Mouse (Mus musculus) ovary, postnatal 10 days (tissue): ENCODE results near the gene Rbm20.
"Not testable (repeated sequence)": the region's sequence is repeated elsewhere in the genome, so short reads cannot be mapped to it uniquely, and the experiment has no call there.

Experiments
- DNase-seq: peaks from one replicate; pipeline ENCODE4 v3.0.0; 2022; ENCODE audit warnings: low spot score

Gene Rbm20

DNA sequence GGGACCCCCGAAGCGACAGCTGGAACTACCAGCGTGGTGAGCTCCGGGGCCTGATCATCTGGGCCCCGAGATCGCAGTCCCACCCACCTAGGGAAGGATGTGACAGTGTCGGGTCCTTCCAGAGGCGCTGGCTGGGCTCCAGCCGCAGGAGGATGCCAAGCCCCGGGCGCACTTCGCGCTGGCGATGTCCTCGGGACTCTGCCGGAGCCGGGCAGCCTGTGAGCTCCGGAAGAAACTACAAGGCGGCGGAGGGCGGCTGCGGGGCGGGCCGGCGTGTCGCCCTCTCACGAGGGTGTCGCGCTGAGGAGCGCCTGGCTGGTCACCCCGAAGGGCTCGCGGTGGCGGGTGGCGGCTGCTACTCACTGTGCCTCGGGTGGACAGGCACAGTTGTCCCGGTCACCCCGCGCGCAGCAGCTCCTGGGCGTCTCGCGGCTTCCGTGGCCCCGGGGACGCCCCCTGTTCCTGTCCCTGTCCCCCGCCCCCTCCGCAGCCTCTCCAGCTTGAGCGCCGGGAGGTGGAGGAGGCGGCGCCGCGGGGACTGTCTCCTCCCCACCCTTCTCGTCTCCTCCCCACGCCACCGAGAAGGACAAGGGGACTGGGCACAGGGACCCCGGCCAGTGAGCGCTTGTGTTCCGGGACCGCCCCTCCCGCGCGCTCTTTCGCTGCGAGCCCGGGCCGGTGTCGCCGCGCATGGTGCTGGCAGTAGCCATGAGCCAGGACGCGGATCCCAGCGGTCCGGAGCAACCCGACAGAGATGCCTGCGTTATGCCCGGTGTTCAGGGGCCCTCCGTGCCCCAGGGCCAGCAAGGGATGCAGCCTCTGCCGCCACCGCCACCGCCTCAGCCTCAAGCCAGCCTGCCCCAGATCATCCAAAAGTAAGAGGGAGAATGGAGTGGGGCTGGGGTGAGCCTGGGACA, at the start of gene Rbm20:
Rbm20 (plus strand) TSS at position 589 of the 917 bp plus-strand sequence.
- DNase-seq, result peak; percentile 13

DNA sequence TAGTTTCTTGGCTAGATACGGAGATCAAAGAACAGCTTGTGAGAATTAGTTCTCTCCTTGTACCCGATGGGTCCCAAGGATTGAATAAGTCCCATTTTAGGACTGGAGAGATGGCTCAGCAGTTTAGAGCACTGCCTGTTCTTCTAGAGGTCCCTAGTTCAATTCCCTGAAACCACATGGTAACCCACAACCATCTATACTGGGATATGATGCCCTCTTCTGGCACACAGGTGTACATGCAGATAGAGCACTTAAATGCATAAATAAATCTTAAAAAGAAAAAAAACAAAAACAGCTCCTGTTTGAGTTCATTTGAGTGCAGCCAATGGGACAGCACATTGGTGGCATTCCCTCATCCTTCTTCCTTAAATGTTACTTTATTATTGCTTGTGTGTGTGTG, 39.1 kb upstream of the Rbm20 start:
- DNase-seq, result no peak

DNA sequence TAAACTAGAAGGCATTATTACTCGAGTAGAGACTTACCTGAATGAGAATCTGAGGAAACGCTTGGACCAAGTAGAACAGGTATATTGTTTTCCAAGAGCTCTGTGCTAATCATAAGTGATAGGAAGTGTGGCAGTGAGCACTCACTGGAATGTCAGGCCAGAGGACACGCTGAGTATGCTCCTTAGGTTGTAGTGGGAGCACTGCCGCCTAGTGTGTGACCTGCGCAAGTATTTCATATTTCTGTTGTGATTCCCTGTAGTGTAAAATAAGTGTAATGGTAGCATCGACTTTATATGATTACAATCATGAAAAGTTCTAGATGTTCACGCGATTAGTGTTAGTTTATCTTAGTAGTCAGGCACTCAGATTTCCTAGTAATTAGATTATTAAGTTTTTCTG, 38.4 kb upstream of the Rbm20 start:
- no peak for DNase-seq

DNA sequence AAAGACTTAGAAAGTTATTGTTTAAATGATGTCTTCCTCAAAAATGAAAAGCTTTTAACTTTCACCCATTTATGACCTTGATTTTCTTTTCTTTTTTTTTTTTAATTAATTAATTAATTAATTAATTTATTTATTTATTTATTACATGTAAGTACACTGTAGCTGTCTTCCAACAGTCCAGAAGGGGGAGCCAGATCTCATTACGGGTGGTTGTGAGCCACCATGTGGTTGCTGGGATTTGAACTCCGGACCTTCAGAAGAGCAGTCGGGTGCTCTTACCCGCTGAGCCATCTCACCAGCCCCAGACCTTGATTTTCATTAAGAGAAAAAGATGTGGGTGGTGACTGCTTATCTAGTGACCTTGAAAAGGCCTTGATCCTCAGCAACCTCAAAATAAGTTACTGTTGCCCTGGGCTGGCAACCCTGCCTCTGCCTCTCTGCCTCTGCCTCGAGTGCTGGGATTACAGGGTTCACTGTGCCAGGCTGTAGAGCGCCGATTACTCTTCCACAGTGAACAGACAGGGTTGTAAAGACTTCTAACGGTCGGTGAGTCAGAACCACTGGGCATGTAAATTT, 33.0 kb upstream of the Rbm20 start:
- DNase-seq, result no peak

DNA sequence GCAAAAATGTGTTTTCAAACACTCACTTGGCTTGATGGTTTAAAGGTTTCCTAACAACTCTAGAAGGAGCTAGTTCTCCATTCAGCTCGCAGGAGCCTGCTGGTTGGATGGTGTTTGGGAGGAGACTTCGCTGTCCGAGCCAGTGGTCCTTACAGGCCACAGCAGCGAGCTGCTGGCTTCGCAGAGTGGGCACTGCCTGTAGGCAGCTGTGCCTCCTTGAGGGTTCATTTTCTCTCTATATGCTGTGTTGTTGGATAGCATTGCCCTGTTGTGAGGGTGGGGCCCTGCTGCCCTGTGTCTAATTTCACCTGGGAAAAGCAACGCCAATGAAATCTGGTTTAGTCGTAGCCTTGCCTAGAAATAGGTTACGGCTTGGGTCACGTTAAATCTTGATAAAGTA, 29.8 kb upstream of the Rbm20 start:
- no peak for DNase-seq

DNA sequence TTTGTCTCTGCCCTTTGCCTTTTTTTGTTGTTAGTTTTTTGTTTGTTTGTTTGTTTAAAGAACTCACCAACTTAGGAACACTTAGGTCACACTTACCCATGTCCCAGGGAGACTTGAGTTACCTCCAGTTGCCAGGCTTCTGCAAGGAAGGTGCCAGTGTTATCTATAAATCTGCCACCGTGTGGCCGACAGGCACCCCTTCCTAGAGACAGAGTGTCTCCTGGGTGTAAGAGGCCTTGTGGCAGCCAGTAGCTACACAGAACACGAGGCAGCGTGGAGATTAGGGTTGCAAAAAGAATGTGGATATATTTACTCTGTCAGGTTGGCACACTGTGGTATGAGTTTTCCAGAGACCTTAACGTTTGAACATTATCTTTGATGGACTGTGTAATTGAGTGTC, 29.1 kb upstream of the Rbm20 start:
- no peak for DNase-seq

DNA sequence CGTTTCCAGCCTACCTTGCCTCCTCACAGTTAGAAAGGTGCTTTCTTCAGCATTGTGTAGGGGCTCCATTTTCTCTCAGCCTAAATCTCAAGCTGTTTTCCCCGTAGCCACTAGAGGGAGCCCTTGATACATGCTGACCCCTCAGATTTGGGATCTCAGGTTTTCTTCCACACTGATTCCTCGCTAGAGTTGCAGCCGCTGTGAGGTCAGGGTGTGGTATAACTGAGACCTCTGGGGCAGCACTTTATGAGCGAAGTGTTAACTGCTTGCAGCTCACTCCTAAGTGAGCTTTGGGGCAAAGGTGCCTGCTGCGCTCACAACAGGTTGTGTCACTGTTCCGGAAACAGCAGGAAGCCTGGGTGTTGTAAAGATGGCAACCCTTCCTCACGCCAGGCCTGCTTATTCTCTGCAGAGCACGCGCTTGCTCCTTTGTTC, 28.3 kb upstream of the Rbm20 start:
- DNase-seq, result peak; percentile 39

DNA sequence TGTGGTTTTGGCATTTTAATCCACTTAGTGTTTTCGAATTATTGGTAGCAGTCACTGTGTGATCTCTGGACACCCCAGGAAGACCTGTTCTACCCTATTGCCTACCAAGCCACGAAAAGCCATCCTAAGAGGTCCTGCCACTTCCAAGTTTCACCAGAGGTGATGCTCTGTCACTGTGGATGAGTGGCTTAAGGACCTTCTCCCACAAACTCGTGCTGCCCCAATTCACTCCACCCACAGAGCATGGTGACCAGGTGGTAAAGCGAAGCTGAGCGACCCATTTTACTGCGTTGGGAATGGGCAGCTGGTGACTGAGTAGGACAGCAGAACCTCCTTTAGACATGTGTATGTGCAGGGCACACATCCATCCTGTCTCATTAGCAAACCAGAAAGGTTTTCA, 27.7 kb upstream of the Rbm20 start:
- no peak for DNase-seq

DNA sequence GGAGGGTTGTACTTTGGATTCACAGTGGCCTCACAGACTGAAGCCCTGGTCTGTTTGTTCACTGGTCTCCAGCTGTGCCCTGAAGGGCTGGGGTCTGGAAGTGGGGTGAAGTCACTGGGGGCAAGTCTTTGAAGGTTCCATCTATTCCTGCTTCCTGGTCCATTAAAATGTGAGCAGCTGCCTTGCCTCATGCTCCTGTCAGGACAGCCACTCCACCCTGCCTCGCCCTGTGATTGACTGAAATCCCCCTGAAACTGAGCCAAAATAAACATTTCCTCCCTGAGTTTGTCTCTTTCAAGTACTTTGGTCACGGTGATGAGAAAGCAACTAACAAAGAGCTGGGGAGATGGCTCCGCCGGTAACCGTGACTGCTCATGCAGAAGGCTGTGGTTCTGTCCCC, 27.3 kb upstream of the Rbm20 start:
- no peak for DNase-seq

DNA sequence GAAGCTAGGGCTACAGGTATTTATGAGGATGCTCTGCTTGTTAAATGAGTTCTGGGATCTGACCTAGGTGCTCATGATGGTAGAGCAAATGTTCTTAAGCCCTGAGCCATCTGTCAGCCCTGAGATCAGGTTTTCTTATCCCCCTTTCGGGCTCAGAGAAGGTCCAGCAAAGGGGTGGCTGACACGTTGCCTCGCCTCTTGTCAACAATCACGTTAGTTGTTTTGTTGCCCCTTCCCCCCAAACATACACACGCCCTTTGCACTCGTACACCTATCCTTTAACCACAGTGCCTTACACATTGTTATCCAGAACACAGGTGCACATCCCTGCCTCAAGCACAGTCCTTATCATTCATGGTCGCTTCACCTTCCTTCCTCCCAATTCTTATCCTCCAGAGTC, 26.2 kb upstream of the Rbm20 start:
- no peak for DNase-seq

DNA sequence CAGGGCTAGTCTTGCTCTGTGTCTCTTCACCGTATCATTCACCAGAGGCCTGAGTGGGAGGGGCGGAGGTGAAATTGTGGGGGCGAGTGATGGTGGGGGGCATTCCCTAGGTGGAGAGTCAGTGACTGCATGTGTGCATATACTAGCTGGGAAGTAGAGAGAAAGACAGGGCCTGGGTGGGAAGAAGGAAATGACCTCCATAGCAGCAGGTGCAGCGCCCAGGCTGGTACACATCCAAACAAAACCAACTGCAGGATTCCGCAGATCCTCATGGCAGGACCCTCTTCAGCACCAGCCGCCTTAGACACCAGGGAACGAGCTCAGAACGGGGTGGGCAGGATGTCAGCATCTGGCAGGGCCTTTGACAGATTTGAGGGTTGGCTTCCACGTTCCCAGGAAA, 24.8 kb upstream of the Rbm20 start:
- DNase-seq, result no peak

DNA sequence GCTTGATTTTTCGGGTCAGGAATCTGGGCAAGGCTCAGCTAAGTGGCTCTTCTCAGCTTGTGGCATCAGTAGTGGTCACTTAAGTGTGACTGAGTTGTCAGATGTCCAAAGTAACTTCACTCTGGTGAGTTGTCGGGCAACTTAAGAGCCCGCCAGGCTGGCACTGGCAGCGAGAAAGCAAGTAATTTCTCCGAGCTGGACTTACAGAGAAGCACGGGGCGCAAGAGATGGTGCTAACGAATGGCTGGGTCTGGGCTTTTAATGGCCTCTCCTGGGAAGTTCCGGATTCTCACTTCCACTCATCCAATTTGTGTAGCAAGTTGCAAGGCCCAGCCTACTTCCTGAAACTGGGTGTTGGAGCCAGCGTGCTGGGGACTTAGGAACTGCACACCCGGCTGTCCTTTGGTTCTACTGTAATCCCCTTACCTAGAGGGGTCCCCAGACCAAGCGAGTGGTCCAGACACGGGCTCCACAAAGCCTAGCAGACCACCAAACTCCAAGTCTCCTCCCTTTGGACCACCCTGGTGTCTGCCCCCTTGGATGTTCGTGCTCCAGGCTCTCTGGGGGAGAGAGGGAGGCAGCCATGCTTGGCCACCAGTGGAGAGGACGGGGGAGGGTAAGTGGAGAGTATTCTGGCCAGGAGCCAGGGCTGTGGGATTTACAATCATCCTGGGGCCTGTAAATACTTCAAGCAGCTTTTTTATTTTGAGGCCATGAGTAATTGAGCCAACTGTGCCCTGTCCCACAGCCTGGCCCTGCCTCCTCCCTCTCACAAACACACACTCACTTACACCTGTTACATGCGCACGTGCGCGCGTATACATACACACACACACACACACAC, 23.3 kb upstream of the Rbm20 start:
- peak; percentile 35 for DNase-seq

DNA sequence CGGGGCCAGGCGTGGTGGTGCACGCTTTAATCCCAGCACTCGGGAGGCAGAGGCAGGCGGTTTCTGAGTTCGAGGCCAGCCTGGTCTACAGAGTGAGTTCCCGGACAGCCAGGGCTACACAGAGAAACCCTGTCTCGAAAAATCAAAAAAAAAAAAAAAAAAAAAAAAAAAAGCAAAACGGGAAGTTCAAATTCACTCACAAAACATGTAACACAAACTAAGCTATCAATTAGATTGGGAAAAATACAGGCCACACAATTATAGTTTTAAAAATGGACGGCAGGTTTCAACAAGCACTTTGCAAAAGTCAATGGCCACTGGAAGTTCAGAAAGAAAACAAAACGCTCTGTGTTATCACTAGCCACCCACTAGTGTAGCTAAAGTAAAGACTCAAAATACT, 20.7 kb upstream of the Rbm20 start:
- DNase-seq, result not testable (repeated sequence)

DNA sequence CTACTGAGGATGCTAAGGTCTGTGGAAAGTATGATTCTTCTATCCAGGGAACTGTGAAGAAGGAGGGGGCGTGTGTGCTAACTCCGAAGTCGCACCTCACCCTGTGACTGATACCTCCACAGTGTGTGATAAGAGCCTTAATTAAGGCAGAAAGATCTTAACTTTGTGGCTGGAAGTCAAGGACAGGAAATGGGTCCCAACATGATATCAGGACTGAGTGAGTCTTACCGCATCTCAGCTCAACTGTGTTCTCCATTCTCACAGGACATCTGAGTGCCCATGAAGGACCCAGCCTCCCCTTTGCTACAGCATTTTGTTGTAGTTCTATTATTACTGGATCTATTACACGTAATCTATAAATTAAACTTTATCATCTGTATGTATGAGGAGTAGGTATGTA, 19.7 kb upstream of the Rbm20 start:
- no peak for DNase-seq

DNA sequence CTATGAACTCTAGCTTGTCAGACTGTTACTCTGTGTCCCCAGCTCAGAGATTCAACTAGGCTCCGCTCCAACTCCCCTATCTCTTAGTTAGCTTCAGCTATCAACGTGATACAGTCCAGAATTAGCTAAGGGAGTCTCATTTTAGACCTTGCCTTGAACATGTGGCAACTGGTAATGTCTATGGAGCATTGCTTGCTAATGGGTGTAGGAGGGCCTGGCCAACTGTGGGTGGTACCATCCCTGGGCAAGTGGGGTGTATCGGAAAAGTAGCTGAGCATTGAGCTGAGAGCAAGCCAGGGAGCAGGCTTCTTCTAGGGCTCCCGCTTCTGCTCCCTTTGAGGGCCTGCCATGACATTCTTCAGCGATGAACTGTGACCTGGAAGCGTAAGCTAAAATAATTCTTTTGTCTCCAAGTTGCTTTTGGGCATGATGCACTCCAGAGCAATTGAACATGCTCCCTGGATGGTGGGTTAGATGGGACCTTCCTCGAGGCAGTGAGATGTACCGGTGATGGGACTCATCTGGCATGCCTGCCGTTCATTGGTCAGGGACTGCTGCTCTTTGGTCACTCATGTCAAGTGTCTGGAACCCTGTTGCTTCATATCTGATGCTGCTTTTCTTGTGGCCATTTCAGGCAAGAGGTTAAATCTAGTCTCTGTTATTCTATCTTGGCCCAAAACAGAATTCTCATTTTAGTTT, 16.2 kb upstream of the Rbm20 start:
- no peak for DNase-seq

DNA sequence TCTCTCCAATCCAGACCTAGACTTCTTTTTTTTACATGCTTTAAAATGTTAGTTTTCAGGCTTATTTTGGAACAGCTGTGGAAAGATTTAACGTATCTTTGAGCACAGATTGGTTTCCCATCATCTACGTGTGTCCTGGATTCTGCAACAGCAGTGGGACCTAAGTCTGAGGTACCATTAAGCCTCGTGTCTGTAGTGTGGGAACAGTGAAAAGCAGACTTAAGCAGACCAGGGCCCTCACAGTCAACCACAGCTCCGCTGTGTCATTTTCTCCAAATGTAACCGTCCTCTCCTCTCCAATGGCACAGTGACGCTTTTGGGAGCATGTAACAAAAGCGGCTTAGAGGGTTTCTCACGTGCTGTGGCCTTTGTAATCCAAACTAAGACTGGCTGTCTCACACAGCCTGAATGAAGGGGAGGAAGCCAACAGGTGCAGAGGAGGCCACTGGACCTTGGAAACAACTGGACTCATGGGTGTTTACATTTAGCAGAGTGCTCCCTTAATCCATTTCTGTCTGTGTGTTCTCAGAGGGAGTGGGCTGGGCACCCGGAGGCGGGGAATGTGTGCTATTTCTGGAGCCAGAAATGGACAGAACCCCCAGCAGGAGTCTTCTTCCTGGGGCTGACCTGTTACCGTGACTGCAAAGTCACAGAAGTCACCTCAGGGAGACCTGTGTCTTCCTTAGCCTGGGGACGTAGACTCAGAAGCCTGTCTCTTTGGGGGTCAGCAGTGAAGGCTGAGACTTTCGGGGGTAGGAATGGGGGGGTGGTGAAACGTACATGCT, 15.0 kb upstream of the Rbm20 start:
- DNase-seq, result no peak

DNA sequence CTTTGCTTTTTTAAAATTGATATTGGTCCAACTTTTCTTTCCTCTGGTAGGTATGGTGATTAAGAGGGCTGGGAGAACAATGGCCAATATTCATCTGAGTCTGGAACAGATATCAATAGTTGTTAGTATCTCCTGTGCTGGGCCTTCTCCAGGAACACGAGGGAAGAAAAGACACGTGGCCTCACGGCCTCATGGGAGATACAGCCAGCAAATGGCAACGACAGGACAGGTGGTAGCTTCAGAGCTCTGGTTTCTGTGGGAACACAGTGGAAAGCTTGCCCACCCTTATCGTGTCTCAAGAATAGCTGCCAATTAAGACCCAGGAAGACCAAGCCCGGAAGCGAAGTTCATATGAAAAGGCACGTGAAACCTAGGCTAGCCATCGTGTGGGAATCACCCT, 12.3 kb upstream of the Rbm20 start:
- no peak for DNase-seq

DNA sequence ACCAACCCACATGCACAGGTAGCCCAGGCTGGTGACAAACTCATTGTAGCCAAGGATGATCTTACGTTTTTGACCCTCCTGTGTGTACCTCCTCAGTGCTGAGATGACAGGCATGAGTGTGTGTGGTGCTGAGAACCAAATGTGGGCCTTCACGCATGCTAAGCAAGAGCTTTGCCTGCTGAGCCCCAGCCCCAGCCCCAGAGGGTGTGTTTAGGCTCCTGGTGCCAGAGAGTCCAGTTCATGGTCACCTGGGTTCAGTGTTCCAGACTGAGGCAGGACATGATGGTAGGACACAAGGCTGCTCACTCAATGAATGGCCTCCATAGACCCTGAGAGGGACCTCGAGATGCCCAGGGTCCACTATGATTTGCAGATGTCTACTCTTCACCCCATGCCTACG, 11.7 kb upstream of the Rbm20 start:
- DNase-seq, result no peak

DNA sequence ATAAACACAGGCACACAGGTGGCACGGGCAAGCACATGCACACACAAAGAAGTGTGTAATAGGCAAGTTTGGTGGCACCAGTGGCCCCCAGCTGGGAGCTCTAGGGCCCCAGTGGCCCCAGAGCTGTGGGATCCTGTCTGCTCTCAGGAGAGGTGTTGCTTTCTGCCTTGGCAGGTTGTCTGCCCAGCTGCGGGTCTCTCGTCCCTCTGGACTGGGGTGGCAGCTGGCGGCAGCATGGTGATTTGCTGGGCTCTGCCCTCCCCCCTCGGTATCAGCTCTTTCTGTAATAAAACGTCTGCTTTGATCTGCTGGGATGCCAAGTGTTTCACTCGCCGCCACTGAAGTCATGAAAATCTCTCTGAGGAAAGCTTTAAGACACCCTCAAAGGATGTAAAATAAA, 10.4 kb upstream of the Rbm20 start:
- DNase-seq, result no peak

DNA sequence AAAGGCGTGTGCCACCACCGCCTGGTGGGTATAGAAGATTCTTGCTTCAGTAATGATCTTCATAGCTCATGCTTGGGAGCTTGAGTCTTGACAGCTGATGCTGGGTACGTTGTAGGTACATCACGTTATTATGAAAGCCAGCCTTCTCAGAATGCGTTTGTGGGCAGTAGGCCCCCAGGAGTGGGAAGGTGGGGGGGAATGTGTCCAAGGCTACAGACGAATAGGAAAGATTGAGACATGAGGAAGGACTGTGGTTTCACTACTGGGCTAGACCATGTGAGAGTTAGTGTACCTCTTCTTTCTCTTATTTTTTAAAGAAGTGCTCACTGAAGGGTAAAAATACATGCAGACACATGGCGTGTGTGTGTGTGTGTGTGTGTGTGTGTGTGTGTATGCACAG, 8.3 kb upstream of the Rbm20 start:
- no peak for DNase-seq

DNA sequence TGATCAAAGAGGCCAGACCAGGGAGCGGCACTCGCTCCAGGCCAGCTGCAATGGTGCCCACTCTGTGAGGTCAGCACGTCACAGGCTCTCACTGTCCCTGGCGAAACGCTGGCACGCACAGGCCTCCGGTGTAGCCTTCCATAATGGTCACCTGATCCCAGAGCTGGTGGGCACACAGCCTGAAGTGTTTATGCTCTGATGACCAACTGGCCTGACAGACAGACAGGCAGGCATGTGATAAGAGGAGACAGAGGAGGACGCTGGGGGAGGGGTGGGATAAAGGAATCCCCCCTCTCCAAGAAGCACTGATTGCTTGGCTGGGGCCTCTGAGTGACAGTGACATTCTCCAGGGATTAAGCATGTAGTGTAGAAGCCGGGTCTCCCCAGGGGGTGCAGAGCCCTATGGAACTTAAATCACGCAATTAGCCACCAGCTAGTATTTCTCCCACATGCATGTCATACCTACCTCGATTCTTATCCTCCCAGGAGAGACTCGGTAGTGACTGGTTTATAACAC, 6.4 kb upstream of the Rbm20 start:
- DNase-seq, result no peak
